Mouse (Mus musculus): Measurements from ENCODE around the gene Entr1.

DNA sequence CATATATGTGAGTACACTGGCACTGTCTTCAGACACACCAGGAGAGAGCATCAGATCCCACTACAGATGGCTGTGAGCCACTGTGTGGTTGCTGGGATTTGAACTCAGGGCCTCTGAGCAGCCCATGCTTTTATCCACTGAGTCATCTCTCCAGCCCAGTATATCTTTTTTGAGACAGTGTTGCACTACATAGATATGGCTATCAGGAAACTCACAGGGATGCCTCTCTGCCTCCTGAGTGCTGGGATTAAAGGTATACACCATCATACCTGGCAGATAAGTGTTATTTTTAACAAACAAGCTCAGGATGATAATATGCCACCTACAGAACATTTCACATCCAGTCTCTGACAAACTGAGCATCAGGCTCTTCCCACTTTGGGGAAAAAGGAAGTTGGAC, 27.9 kb upstream of the Entr1 start:
- TF ChIP-seq POLR2A (IDR thresholded peaks at IDR 0.05; ENCODE audit: insufficient read depth, low read depth, low read length) (no peak), CTCF (IDR thresholded peaks at IDR 0.05; ENCODE audit: insufficient read depth, low read depth, low read length) (no peak)

All from olfactory bulb, adult 2 months (tissue).